Mouse (Mus musculus) spleen, embryonic (tissue): ENCODE results near the gene Smc5.

Experiments
- CTCF ChIA-PET: fragments of 350-600 bp; sonication (Branson Sonifier 250); formaldehyde crosslinking; loops from one replicate; lab custom pipeline; 2022; lab: Charles Lee

Smc5 gene

GRCm38 (mm10) chr19:23191486-23191885 lies 82.2 kb downstream of the Smc5 start:
- CTCF ChIA-PET, result no interaction called here

GRCm38 (mm10) chr19:23189744-23190143 lies 84.0 kb downstream of the Smc5 start:
- CTCF ChIA-PET, result no interaction called here

DNA sequence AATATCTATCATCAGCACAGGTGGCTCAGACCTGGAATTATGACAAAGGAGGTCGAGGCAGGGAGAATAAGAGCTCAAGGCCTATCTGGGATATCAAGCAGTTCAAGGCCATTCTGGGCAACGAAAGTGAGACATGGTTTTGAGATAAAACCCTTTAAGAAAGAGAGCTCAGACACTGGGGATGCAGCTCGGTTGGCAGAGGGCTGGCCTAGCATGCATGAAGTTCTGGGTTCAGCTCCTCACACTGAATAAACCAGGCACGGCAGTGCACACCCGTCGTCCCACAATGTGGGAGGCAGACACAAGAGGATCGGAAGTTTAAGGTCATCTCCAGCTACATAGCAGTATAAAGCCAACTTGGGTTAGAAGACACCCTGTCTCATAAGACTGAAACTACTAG lies 84.7 kb downstream of the Smc5 start:
- CTCF ChIA-PET, result no interaction called here

GRCm38 (mm10) chr19:23187732-23188131 lies 86.0 kb downstream of the Smc5 start:
- CTCF ChIA-PET, result no interaction called here

DNA sequence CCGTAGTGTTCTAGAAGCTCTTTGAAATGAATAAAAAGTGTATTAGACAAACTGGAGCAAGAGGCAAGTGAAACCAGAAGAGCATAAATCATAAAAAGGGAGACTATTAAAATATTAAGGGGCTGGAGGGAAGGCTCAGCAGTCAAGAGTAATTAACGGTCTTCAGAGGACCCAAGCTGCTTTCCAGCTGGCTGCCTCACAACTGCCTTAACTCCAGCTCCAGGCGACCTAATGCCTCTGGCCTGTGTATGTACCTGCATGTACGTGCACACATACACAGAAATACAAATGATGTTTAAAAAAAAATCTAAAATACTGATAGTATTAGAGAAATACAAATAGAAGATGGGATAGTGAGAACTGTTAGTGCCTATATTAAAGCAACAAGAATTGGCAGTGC lies 89.6 kb downstream of the Smc5 start:
- CTCF ChIA-PET, result no interaction called here

DNA sequence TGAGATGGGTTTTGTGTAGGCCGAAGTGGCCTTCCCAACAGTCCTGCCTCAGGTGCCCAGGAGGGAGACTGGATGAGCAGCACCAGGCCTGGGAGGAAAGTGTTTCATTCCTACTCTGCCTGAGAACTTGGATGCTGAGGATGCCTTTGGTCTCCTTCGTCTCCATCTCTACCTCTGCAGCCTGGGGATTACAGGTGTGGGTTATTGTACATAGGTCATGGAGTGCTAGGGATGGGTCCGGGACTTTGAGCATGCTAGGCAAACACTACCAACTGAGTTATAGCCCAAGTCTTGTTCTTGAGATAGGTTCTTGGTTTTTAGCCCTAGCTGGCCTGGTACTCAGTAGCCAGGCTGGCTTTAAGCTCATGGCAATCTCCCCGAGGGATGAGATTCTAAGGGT lies 90.2 kb downstream of the Smc5 start:
- CTCF ChIA-PET, result no interaction called here

DNA sequence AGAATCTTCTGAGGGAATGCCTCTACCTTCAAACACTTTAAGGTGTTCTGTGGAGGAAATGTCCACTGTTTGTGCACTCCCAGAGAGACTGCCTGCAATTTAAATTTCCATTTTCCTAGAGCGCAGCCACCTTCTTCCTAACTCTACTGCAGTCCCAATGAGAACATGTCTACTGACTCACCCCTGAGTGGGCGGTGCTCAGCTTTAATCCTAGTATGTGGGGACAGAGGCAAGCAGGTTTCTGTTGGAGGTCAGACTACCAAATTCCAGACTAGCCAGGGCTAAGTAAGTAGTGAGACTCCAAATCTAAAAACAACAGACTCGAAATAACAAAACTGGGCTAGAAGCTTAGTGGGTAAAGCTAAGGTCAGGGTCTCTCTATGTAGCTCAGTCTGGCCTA lies 95.2 kb downstream of the Smc5 start:
- CTCF ChIA-PET, result no interaction called here

- CTCF ChIA-PET, result interaction anchor here (0.6 kb wide), 1 partner anchor 24 kb away, joined by 3 read pairs; no protein-coding TSS in a partner anchor
Observed at GRCm38 (mm10) chr19:23175511-23175910, 98.2 kb downstream of the Smc5 start.

DNA sequence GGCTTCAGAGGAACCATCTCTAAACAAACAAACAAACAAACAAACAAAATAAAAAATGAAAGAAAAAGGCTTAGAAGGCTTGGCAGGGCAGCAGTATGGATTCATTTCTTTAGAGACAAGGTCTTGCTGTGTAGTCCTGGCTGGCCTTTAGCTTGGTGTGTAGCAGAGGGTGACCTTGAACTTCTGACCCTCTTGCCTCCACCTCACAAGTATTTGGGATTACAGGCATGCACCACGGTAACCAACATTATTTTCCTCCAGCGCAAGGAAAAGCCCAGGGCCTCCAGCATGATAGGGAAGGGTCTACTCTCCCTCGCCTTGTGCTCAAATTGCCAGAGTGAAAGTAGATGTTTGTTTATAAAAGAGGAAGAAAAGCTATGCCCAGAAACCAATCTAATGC lies 98.6 kb downstream of the Smc5 start:
- CTCF ChIA-PET, result no interaction called here

GRCm38 (mm10) chr19:23171136-23171535 lies 102.6 kb downstream of the Smc5 start:
- CTCF ChIA-PET, result no interaction called here

GRCm38 (mm10) chr19:23170476-23170875 lies 103.2 kb downstream of the Smc5 start:
- CTCF ChIA-PET, result no interaction called here

DNA sequence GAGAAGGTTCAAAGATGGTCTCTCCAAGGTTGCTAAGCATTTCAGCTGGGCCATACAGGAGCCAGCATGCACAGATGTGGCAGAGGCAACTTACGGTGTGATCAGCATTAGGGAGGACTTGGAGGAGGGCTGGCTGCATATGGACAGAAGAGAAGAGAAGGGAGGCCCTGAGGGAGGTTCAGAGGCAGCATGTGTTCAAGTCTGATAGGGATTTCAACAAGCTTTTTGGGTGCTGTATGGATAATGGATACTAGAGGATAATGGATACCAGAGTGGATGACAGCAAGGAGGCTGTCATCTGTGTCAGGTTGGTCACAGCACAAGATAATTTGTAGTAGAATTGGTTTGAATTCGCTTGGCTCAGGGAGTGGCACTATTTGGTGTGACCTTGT lies 104.0 kb downstream of the Smc5 start:
- CTCF ChIA-PET, result no interaction called here

GRCm38 (mm10) chr19:23168899-23169658 lies 104.6 kb downstream of the Smc5 start:
- CTCF ChIA-PET, result no interaction called here

- CTCF ChIA-PET, result no interaction called here
Observed at GRCm38 (mm10) chr19:23166550-23167284, 107.0 kb downstream of the Smc5 start.

DNA sequence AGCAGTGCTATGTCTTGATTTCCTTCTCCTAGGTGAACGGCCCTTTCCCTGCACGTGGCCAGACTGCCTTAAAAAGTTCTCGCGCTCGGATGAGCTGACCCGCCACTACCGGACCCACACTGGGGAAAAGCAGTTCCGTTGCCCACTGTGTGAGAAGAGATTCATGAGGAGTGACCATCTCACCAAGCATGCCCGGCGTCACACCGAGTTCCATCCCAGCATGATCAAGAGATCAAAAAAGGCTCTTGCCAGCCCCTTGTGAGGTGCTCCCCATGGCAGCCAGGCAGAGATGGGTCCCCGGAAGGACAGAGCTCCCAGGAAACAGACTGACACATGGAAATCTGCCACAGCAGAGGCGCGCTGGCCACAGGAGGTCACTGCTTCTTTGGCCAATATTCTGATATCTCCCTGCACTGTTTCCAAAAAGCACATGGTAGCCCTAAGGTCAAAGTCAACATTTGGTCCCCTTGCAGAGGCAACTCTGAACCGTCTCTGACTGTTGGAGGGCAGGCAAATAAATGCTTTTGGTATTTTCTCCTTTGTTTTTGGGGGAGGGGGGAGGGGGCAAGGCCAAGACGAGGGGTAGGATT lies 109.0 kb downstream of the Smc5 start:
- CTCF ChIA-PET, result no interaction called here

DNA sequence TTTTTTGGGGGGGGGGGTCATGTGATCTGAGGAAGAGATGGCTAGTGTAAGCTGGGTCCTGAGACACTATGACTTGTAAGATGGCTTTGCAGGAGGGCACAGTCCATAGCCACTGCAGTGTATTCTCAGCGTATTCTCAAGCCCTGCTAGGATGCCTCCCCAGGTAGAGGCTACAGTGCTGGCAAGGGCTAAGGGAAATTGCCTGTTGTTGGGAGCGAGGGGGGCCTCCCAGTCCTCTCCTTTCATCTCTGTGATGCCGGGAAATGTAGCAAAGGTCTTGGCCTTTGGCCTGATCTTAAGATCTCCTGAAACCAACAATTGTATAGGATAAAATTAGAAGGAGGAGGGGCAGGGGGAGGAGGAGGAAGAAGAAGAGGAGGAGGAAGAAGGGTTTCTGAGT lies 110.3 kb downstream of the Smc5 start:
- CTCF ChIA-PET, result interaction anchor here (0.5 kb wide), 1 partner anchor 1719 kb away, joined by 5 read pairs; no protein-coding TSS in a partner anchor

- CTCF ChIA-PET, result interaction anchor here (0.5 kb wide), 1 partner anchor 1720 kb away, joined by 5 read pairs; no protein-coding TSS in a partner anchor
Observed at GRCm38 (mm10) chr19:23162877-23163276, 110.8 kb downstream of the Smc5 start.

DNA sequence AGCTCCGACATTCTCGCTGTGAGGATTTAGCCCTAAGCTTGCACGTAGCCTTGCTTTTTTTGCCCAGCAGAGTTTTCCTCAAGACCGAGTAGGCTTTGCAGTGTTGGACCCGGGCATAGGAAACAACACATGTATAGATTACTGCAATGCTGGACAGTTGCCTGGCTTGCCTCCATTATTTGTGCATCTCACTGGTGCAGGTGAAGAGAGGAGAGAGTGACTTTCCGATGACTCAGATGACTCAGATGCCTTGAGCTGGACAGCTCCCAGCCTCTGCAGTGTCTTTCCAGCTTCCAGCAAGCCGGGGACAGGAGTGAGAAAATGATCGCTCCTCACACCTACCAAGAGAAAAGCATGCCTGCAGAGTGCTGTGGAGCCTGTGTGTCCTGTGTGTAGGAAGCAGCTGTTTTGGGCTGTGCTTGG lies 111.3 kb downstream of the Smc5 start:
- CTCF ChIA-PET, result no interaction called here

DNA sequence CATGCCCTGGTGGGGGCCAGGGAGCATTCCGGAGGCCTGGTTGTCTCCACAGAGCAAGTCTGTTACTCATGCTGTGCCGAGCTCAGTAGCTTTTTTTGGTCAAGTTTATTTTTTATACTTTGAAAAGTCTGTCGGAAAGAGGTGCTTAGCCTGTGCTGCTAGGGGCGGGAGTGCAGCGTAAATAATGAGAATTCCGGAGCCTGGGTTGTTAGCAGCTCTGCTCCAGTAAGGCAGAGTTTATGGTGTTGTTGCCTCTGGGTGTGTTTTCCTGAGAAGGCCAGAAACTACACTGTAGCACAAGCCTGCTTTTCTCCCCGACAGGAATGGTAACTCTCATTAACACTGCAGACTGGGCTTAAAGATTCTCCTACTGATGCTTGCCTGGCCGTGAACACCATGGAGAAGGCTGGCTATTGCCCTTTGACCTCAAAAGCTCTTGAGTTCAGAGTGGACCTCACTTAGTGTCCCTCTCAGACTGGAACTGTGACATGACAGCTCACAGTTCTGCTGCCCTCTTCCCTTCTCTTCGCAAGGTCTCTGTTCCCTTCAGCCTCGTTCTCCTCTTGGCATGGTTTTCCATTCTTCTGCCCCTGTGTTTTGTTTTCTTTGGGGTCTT lies 113.8 kb downstream of the Smc5 start:
- CTCF ChIA-PET, result no interaction called here
